ENCODE assay signal across 33 mouse cellular contexts in genomic region chr2:136913021-136913420, GRCm38 (mm10). TPM values are rescaled to one million over a fixed set of nuclear protein-coding genes. Genes with fewer than 3 reads are reported as not detected.
DNase-seq lines count a peak whose midpoint lies in the region; ATAC-seq and TF ChIP-seq lines count a peak whose summit lies in the region.
"Had no signal": no experiment of that assay in that cellular context is flagged by ENCODE, and none has a peak within 500 bp of the region (broad histone marks: within the 10 kb centered on the region; RNA-seq: fewer than 3 reads in every experiment).

No protein-coding gene starts in this region.

- no peaks in the 10 kb centered on the region for H3K27me3 ChIP-seq in hindbrain, embryonic 14.5 days (ENCODE audit: control insufficient read depth, insufficient read depth, low read length)
- H3K27me3 ChIP-seq in hindbrain, embryonic 12.5 days = no peaks in the 10 kb centered on the region
- no peaks in the 10 kb centered on the region for H3K27me3 ChIP-seq in midbrain, embryonic 12.5 days
- H3K27me3 ChIP-seq in midbrain, postnatal 0 days (ENCODE audit: insufficient read depth, low read length) = no peaks in the 10 kb centered on the region
- H3K27me3 ChIP-seq in lung, postnatal 0 days (replicated peaks; ENCODE audit: insufficient read depth, low read length) = no peaks in the 10 kb centered on the region
- H3K27me3 ChIP-seq: embryonic facial prominence, embryonic 15.5 days; forebrain, embryonic 13.5 days; liver, embryonic 12.5 days; midbrain, embryonic 15.5 days; neural tube, embryonic 12.5 days had no signal

- 0 out of 2 replicates have a peak, but pooled peaks cover 4% of the 10 kb centered on the region for H3K4me1 ChIP-seq in hindbrain, embryonic 14.5 days (replicated peaks; ENCODE audit: control insufficient read depth, insufficient read depth, low read length)
- H3K4me1 ChIP-seq in hindbrain, embryonic 12.5 days = peaks cover 13% of the 10 kb centered on the region
- H3K4me1 ChIP-seq in midbrain, embryonic 12.5 days = peaks cover 17% of the 10 kb centered on the region
- no peaks in the 10 kb centered on the region for H3K4me1 ChIP-seq in midbrain, postnatal 0 days (ENCODE audit: insufficient read depth, low read length)
- H3K4me1 ChIP-seq in lung, postnatal 0 days (ENCODE audit: insufficient read depth, low read depth, low read length) = 0 out of 2 replicates have a peak, but pooled peaks cover 6% of the 10 kb centered on the region
- H3K4me1 ChIP-seq: midbrain, embryonic 15.5 days had no signal

- TF ChIP-seq EP300 in lung, postnatal 0 days (IDR thresholded peaks at IDR 0.05) = no peak

- ATAC-seq in hindbrain, embryonic 14.5 days (ENCODE audit: low FRiP score) = no peak
- ATAC-seq in hindbrain, embryonic 12.5 days (ENCODE audit: low FRiP score) = no peak
- no peak for ATAC-seq in midbrain, embryonic 12.5 days (ENCODE audit: low FRiP score, low read depth)
- ATAC-seq in midbrain, postnatal 0 days (ENCODE audit: low FRiP score) = no peak
- ATAC-seq in lung, postnatal 0 days = peak; percentile 49
- ATAC-seq: CD4-positive, CD25-positive, alpha-beta regulatory T cell, adult 4 months; forebrain, embryonic 13.5 days; hindbrain, embryonic 16.5 days; intestine, embryonic 16.5 days; liver, embryonic 12.5 days; liver, postnatal 0 days; midbrain, embryonic 15.5 days had no signal

- H3K36me3 ChIP-seq in hindbrain, embryonic 14.5 days (replicated peaks; ENCODE audit: control insufficient read depth, insufficient read depth) = no peaks in the 10 kb centered on the region
- no peaks in the 10 kb centered on the region for H3K36me3 ChIP-seq in hindbrain, embryonic 12.5 days
- H3K36me3 ChIP-seq in midbrain, embryonic 12.5 days = no peaks in the 10 kb centered on the region
- no peaks in the 10 kb centered on the region for H3K36me3 ChIP-seq in midbrain, postnatal 0 days (ENCODE audit: insufficient read depth, low read length)
- H3K36me3 ChIP-seq in lung, postnatal 0 days (ENCODE audit: insufficient read depth, low read length) = no peaks in the 10 kb centered on the region
- H3K36me3 ChIP-seq: embryonic facial prominence, embryonic 10.5 days; embryonic facial prominence, embryonic 15.5 days; liver, embryonic 12.5 days; midbrain, embryonic 15.5 days; neural tube, embryonic 12.5 days had no signal

- no peak overlapping the region for H3K9ac ChIP-seq in hindbrain, embryonic 14.5 days
- H3K9ac ChIP-seq in hindbrain, embryonic 12.5 days = no peak overlapping the region
- no peak overlapping the region for H3K9ac ChIP-seq in midbrain, embryonic 12.5 days (replicated peaks)
- no peak overlapping the region for H3K9ac ChIP-seq in midbrain, postnatal 0 days (replicated peaks; ENCODE audit: low read length, poor library complexity, severe bottlenecking)
- H3K9ac ChIP-seq in lung, postnatal 0 days (replicated peaks; ENCODE audit: low read depth) = no peak overlapping the region
- H3K9ac ChIP-seq: embryonic facial prominence, embryonic 15.5 days; forebrain, embryonic 13.5 days; liver, embryonic 12.5 days; liver, postnatal 0 days; midbrain, embryonic 15.5 days; neural tube, embryonic 12.5 days had no signal

- DNase-seq in hindbrain, embryonic 14.5 days (ENCODE audit: low spot score) = no peak
- DNase-seq in midbrain, postnatal 0 days (ENCODE audit: low spot score) = no peak
- DNase-seq in lung, postnatal 0 days (ENCODE audit: low spot score) = peak; percentile 59
- no peak for DNase-seq in gastrocnemius, postnatal 10 days
- no peak for DNase-seq in adrenal gland, postnatal 36 days
- DNase-seq: adrenal gland, postnatal 14 days; cerebellum, adult 2 months; cerebellum, postnatal 14 days; gastrocnemius, postnatal 25 days; heart, adult 11 months; heart, postnatal 4 days; kidney, adult 8-10 months; kidney, postnatal 4 days; left cerebral cortex, postnatal 4 days; liver, postnatal 0 days; right cerebral cortex, adult 18-20 months; thymus, postnatal 4 days had no signal

- H3K9me3 ChIP-seq in hindbrain, embryonic 14.5 days (ENCODE audit: control insufficient read depth, low read length) = no peaks in the 10 kb centered on the region
- H3K9me3 ChIP-seq in hindbrain, embryonic 12.5 days (replicated peaks) = no peaks in the 10 kb centered on the region
- H3K9me3 ChIP-seq in midbrain, embryonic 12.5 days = no peaks in the 10 kb centered on the region
- H3K9me3 ChIP-seq in midbrain, postnatal 0 days (ENCODE audit: low read length) = no peaks in the 10 kb centered on the region
- H3K9me3 ChIP-seq in lung, postnatal 0 days (ENCODE audit: low read length) = no peaks in the 10 kb centered on the region
- H3K9me3 ChIP-seq: embryonic facial prominence, embryonic 10.5 days; embryonic facial prominence, embryonic 15.5 days; forebrain, embryonic 13.5 days; liver, embryonic 12.5 days; midbrain, embryonic 15.5 days; neural tube, embryonic 12.5 days had no signal

- H3K4me2 ChIP-seq in hindbrain, embryonic 14.5 days (replicated peaks) = no peak overlapping the region
- no peak overlapping the region for H3K4me2 ChIP-seq in hindbrain, embryonic 12.5 days (replicated peaks)
- H3K4me2 ChIP-seq in midbrain, embryonic 12.5 days (replicated peaks) = no peak overlapping the region
- no peak overlapping the region for H3K4me2 ChIP-seq in midbrain, postnatal 0 days (ENCODE audit: low read depth, low read length, poor library complexity, severe bottlenecking)
- H3K4me2 ChIP-seq in lung, postnatal 0 days (replicated peaks; ENCODE audit: low read depth, low read length) = no peak overlapping the region
- H3K4me2 ChIP-seq: embryonic facial prominence, embryonic 15.5 days; forebrain, embryonic 13.5 days; heart, embryonic 11.5 days; liver, embryonic 12.5 days; midbrain, embryonic 15.5 days; neural tube, embryonic 12.5 days had no signal

- no peak for TF ChIP-seq CTCF in midbrain, postnatal 0 days (IDR thresholded peaks at IDR 0.05)
- TF ChIP-seq CTCF in lung, postnatal 0 days (IDR thresholded peaks at IDR 0.05) = no peak

- H3K4me3 ChIP-seq in hindbrain, embryonic 14.5 days (replicated peaks; ENCODE audit: low read length) = no peak overlapping the region
- no peak overlapping the region for H3K4me3 ChIP-seq in hindbrain, embryonic 12.5 days
- H3K4me3 ChIP-seq in midbrain, embryonic 12.5 days = no peak overlapping the region
- no peak overlapping the region for H3K4me3 ChIP-seq in midbrain, postnatal 0 days (ENCODE audit: low read depth, low read length)
- no peak overlapping the region for H3K4me3 ChIP-seq in lung, postnatal 0 days (ENCODE audit: low read depth, low read length)
- H3K4me3 ChIP-seq: embryonic facial prominence, embryonic 10.5 days; embryonic facial prominence, embryonic 15.5 days; forebrain, embryonic 13.5 days; liver, embryonic 12.5 days; midbrain, embryonic 15.5 days; myocyte; neural tube, embryonic 12.5 days had no signal

- H3K27ac ChIP-seq in hindbrain, embryonic 14.5 days = peak overlapping the region; percentile 4; the same call in 1 of the 2 replicates
- H3K27ac ChIP-seq in hindbrain, embryonic 12.5 days = no peak overlapping the region
- 0 out of 2 replicates have a peak overlapping the region, but pooled peaks have one; percentile 25 for H3K27ac ChIP-seq in midbrain, embryonic 12.5 days (replicated peaks)
- H3K27ac ChIP-seq in midbrain, postnatal 0 days (ENCODE audit: low read depth, low read length) = no peak overlapping the region
- H3K27ac ChIP-seq in lung, postnatal 0 days (ENCODE audit: low read length) = no peak overlapping the region
- H3K27ac ChIP-seq: embryonic facial prominence, embryonic 10.5 days; embryonic facial prominence, embryonic 15.5 days; forebrain, embryonic 13.5 days; kidney, postnatal 0 days; liver, embryonic 12.5 days; midbrain, embryonic 15.5 days; neural tube, embryonic 12.5 days had no signal

- 32% methylated on average over 3 of the region's 3 CpGs for WGBS in hindbrain, embryonic 14.5 days
- 30% methylated on average over 3 of the region's 3 CpGs for WGBS in hindbrain, embryonic 12.5 days
- 15% methylated on average over 3 of the region's 3 CpGs for WGBS in midbrain, embryonic 12.5 days
- WGBS in midbrain, postnatal 0 days = 41% methylated on average over 3 of the region's 3 CpGs
- 59% methylated on average over 3 of the region's 3 CpGs for WGBS in lung, postnatal 0 days

RNA-seq across cellular contexts. Expression of gene AL731706.1, which starts 21.8 kb away (rescaled TPM):
- 23.5 and 24.0 TPM in 2 replicates for polyA plus RNA-seq in hindbrain, embryonic 14.5 days (2014; fragmentation: Nextera tagmentation; extraction: Ambion mirVana)
- polyA plus RNA-seq in hindbrain, embryonic 12.5 days (2016; fragmentation: Nextera tagmentation; extraction: Ambion mirVana) = 24.1 and 30.3 TPM in 2 replicates
- 19.5 and 22.5 TPM in 2 replicates for polyA plus RNA-seq in midbrain, embryonic 12.5 days (2016; fragmentation: Nextera tagmentation; extraction: Ambion mirVana)
- 3.3 TPM in 1 of 2 replicates, not detected in the other for total RNA-seq in midbrain, postnatal 0 days (2014; rRNA removed)
- polyA plus RNA-seq in midbrain, postnatal 0 days (2015; fragmentation: Nextera tagmentation; extraction: Ambion mirVana) = 12.6 and 13.0 TPM in 2 replicates
- 24.3 and 24.8 TPM in 2 replicates for polyA plus RNA-seq in lung, postnatal 0 days (2015; fragmentation: Nextera tagmentation; extraction: Ambion mirVana)
- total RNA-seq in gastrocnemius, postnatal 10 days (2021) = 10 to 100 TPM; 11.4 to 16.9 TPM
- 10 to 100 TPM; 14.3 to 23.6 TPM for total RNA-seq in adrenal gland, postnatal 36 days (2021)

RNA-seq across cellular contexts. Expression of gene Mkks, which starts 21.8 kb away (rescaled TPM):
- 11.7 and 16.5 TPM in 2 replicates for polyA plus RNA-seq in hindbrain, embryonic 14.5 days (2014; fragmentation: Nextera tagmentation; extraction: Ambion mirVana)
- polyA plus RNA-seq in hindbrain, embryonic 12.5 days (2016; fragmentation: Nextera tagmentation; extraction: Ambion mirVana) = 13.1 and 15.8 TPM in 2 replicates
- polyA plus RNA-seq in midbrain, embryonic 12.5 days (2016; fragmentation: Nextera tagmentation; extraction: Ambion mirVana) = 13.5 and 17.4 TPM in 2 replicates
- 6.9 and 13.6 TPM in 2 replicates for total RNA-seq in midbrain, postnatal 0 days (2014; rRNA removed)
- 6.4 and 6.7 TPM in 2 replicates for polyA plus RNA-seq in midbrain, postnatal 0 days (2015; fragmentation: Nextera tagmentation; extraction: Ambion mirVana)
- 6.7 and 7.6 TPM in 2 replicates for polyA plus RNA-seq in lung, postnatal 0 days (2015; fragmentation: Nextera tagmentation; extraction: Ambion mirVana)
- total RNA-seq in gastrocnemius, postnatal 10 days (2021) = 10 to 100 TPM; 18.6 to 23.8 TPM
- 10 to 100 TPM; 16.8 to 26.6 TPM for total RNA-seq in adrenal gland, postnatal 36 days (2021)

RNA-seq across cellular contexts. Expression of gene Slx4ip, which starts 22.0 kb away (rescaled TPM):
- 13.0 and 13.7 TPM in 2 replicates for polyA plus RNA-seq in hindbrain, embryonic 14.5 days (2014; fragmentation: Nextera tagmentation; extraction: Ambion mirVana)
- polyA plus RNA-seq in hindbrain, embryonic 12.5 days (2016; fragmentation: Nextera tagmentation; extraction: Ambion mirVana) = 11.8 and 12.9 TPM in 2 replicates
- polyA plus RNA-seq in midbrain, embryonic 12.5 days (2016; fragmentation: Nextera tagmentation; extraction: Ambion mirVana) = 13.2 and 13.8 TPM in 2 replicates
- total RNA-seq in midbrain, postnatal 0 days (2014; rRNA removed) = 9.7 TPM in 2 replicates
- polyA plus RNA-seq in midbrain, postnatal 0 days (2015; fragmentation: Nextera tagmentation; extraction: Ambion mirVana) = 7.0 and 8.5 TPM in 2 replicates
- polyA plus RNA-seq in lung, postnatal 0 days (2015; fragmentation: Nextera tagmentation; extraction: Ambion mirVana) = 3.1 and 3.2 TPM in 2 replicates
- 1 to 10 TPM; 2.5 to 2.6 TPM for total RNA-seq in gastrocnemius, postnatal 10 days (2021)
- total RNA-seq in adrenal gland, postnatal 36 days (2021) = 1 to 10 TPM; 6.1 TPM

RNA-seq across cellular contexts. Expression of gene AL731706.2, which starts 27.5 kb away (rescaled TPM):
- 23.4 and 24.4 TPM in 2 replicates for polyA plus RNA-seq in hindbrain, embryonic 14.5 days (2014; fragmentation: Nextera tagmentation; extraction: Ambion mirVana)
- 10.4 and 30.3 TPM in 2 replicates for polyA plus RNA-seq in hindbrain, embryonic 12.5 days (2016; fragmentation: Nextera tagmentation; extraction: Ambion mirVana)
- 11.3 and 14.6 TPM in 2 replicates for polyA plus RNA-seq in midbrain, embryonic 12.5 days (2016; fragmentation: Nextera tagmentation; extraction: Ambion mirVana)
- total RNA-seq in midbrain, postnatal 0 days (2014; rRNA removed) = not detected in 2 replicates
- 4.3 and 7.9 TPM in 2 replicates for polyA plus RNA-seq in midbrain, postnatal 0 days (2015; fragmentation: Nextera tagmentation; extraction: Ambion mirVana)
- 21.4 and 24.6 TPM in 2 replicates for polyA plus RNA-seq in lung, postnatal 0 days (2015; fragmentation: Nextera tagmentation; extraction: Ambion mirVana)
- 10 to 100 TPM; 11.2 to 19.3 TPM for total RNA-seq in gastrocnemius, postnatal 10 days (2021)
- 1 to 10 TPM; 7.8 to 9.0 TPM for total RNA-seq in adrenal gland, postnatal 36 days (2021)
- total RNA-seq: left cerebral cortex, postnatal 4 days had no signal
- polyA plus RNA-seq: cerebellum, adult 2 months; spleen, adult 2 months; testis, adult 2 months had no signal

Comparison
In these comparisons a context has a peak if more than half of its experiments do, and no peak if none do; other contexts are left out.
1. H3K27ac ChIP-seq: peak in hindbrain, embryonic 14.5 days (single experiment) and midbrain, embryonic 12.5 days (single experiment); none in hindbrain, embryonic 12.5 days (single experiment), midbrain, postnatal 0 days (single experiment) and lung, postnatal 0 days (single experiment).